Mouse (Mus musculus) T-helper 2 cell (primary cell): Measurements from ENCODE around the gene Msx1.

ENCODE experiments used
- in situ Hi-C: fragments of 300-600 bp; cut with MboI, MseI; formaldehyde crosslinking; loops from one replicate; pipeline ENCODE4 v1.15.1; 2025; ENCODE audit warnings: high pct_unique_total_duplicates

Msx1 gene

GRCm38 (mm10) chr5:37826706-37827625 is 2.6 kb upstream of the Msx1 start:
- in situ Hi-C loops: no loop called here

GRCm38 (mm10) chr5:37825611-37826445 is 1.4 kb upstream of the Msx1 start:
- in situ Hi-C loops: no loop called here

GRCm38 (mm10) chr5:37825111-37825600 is 773 bp upstream of the Msx1 start:
- in situ Hi-C loops: no loop called here

GRCm38 (mm10) chr5:37823721-37824460 is 492 bp downstream of the Msx1 start:
- in situ Hi-C loops: no loop called here

- in situ Hi-C loops: no loop called here
Measured at GRCm38 (mm10) chr5:37822791-37823720, 1.3 kb downstream of the Msx1 start.

- in situ Hi-C loops: no loop called here
Measured at GRCm38 (mm10) chr5:37822116-37822707, 2.2 kb downstream of the Msx1 start.

- in situ Hi-C loops: no loop called here
Measured at GRCm38 (mm10) chr5:37821111-37821601, 3.2 kb downstream of the Msx1 start.

- in situ Hi-C loops: no loop called here
Measured at GRCm38 (mm10) chr5:37820689-37821088, 3.7 kb downstream of the Msx1 start.

GRCm38 (mm10) chr5:37819971-37820370 is 4.4 kb downstream of the Msx1 start:
- in situ Hi-C loops: no loop called here

- in situ Hi-C loops: no loop called here
Measured at GRCm38 (mm10) chr5:37819541-37819940, 4.8 kb downstream of the Msx1 start.

- in situ Hi-C loops: no loop called here
Measured at GRCm38 (mm10) chr5:37818533-37819215, 5.7 kb downstream of the Msx1 start.

GRCm38 (mm10) chr5:37817658-37818532 is 6.5 kb downstream of the Msx1 start:
- in situ Hi-C loops: no loop called here

- in situ Hi-C loops: no loop called here
Measured at GRCm38 (mm10) chr5:37816907-37817657, 7.3 kb downstream of the Msx1 start.

- in situ Hi-C loops: no loop called here
Measured at GRCm38 (mm10) chr5:37815909-37816308, 8.5 kb downstream of the Msx1 start.

GRCm38 (mm10) chr5:37814169-37814568 is 10.2 kb downstream of the Msx1 start:
- in situ Hi-C loops: no loop called here

- in situ Hi-C loops: no loop called here
Measured at GRCm38 (mm10) chr5:37805291-37805690, 19.1 kb downstream of the Msx1 start.

GRCm38 (mm10) chr5:37804512-37805118 is 19.8 kb downstream of the Msx1 start:
- in situ Hi-C loops: no loop called here
